Mouse (Mus musculus) liver, adult 2 months (tissue): ENCODE measurements at regions not wholly inside any gene's neighbourhood (a gene's known extent, or its start where the extent isn't known, plus 50 kb on each side); places are given as distances from the start of the nearest gene placed in this dataset.
"Not testable (repeated sequence)": the region's sequence is repeated elsewhere in the genome, so short reads cannot be mapped to it uniquely, and the experiment has no call there.

ENCODE experiments used
- DNase-seq: peaks from one replicate; pipeline ENCODE4 v3.0.0-alpha.2; 2011; ENCODE audit warnings: low read depth, low spot score; ENCODE audit errors: extremely low read depth
- H3K27ac ChIP-seq: fragments of 200-500 bp; replicated peaks from 2 replicates; pipeline ENCODE4 v1.5.1; 2012; ENCODE audit warnings: low read depth, mild to moderate bottlenecking, control low read depth, inconsistent platforms, low read length; ENCODE audit not compliant: insufficient read depth
- H3K27me3 ChIP-seq: fragments of 200-500 bp; 2 replicates; pipeline ENCODE4 v1.6.1; 2012; ENCODE audit warnings: mild to moderate bottlenecking, moderate library complexity, low read length, inconsistent platforms; ENCODE audit not compliant: control insufficient read depth, insufficient read depth
- H3K36me3 ChIP-seq: fragments of 200-500 bp; 2 replicates; pipeline ENCODE4 v1.6.1; 2012; ENCODE audit warnings: low read length, inconsistent platforms; ENCODE audit not compliant: control insufficient read depth, insufficient read depth
- H3K4me1 ChIP-seq: fragments of 200-500 bp; 2 replicates; pipeline ENCODE4 v1.6.1; 2011; ENCODE audit warnings: low read length; ENCODE audit not compliant: control insufficient read depth, insufficient read depth
- H3K4me3 ChIP-seq: fragments of 200-500 bp; 2 replicates; pipeline ENCODE4 v1.5.1; 2011; ENCODE audit warnings: low read depth, mild to moderate bottlenecking, control low read depth, low read length, moderate library complexity; ENCODE audit not compliant: insufficient read depth
- H3K79me2 ChIP-seq: fragments of 200-500 bp; 2 replicates; pipeline ENCODE4 v1.6.1; 2012; ENCODE audit warnings: inconsistent platforms, mild to moderate bottlenecking, low read length, moderate library complexity; ENCODE audit not compliant: control insufficient read depth, insufficient read depth
- H3K9ac ChIP-seq: fragments of 200-500 bp; 2 replicates; pipeline ENCODE4 v1.6.1; 2012; ENCODE audit warnings: low read depth, mild to moderate bottlenecking, control low read depth, inconsistent platforms, low read length
- CTCF ChIP-seq: fragments of 200-500 bp; IDR thresholded peaks from 2 replicates; pipeline ENCODE4 v1.5.1; 2011; ENCODE audit warnings: low read depth, low read length, control low read depth
- POLR2A ChIP-seq: fragments of 200-500 bp; IDR thresholded peaks from 2 replicates; pipeline ENCODE4 v1.6.1; 2011; ENCODE audit warnings: low read length, control low read depth; ENCODE audit not compliant: insufficient read depth; ENCODE audit errors: extremely low read depth
- WGBS: fragments of 180-500 bp; shearing (Covaris S2); methylation state at CpG from one replicate; pipeline ENCODE4 v1.1.7; 2018; 5-methylcytosine and 5-hydroxymethylcytosine counted together

GRCm38 (mm10) chr14:14478159-14478558 is 77.1 kb downstream of the Olfr721-ps1 start:
- H3K27ac ChIP-seq, H3K79me2 ChIP-seq, H3K27me3 ChIP-seq, DNase-seq, H3K4me1 ChIP-seq, H3K9ac ChIP-seq, H3K4me3 ChIP-seq, H3K36me3 ChIP-seq: not testable (repeated sequence)
- WGBS = 72% methylated on average over 2 of the region's 2 CpGs

- H3K4me3 ChIP-seq = no peak overlapping the region
- WGBS = 9% methylated on average over 1 of the region's 1 CpGs
- no peak for TF ChIP-seq POLR2A
- peak; percentile 37 for TF ChIP-seq CTCF
- DNase-seq = peak; percentile 11
- no peak overlapping the region for H3K9ac ChIP-seq
- H3K27me3 ChIP-seq = no peaks in the 10 kb centered on the region
- no peak overlapping the region for H3K27ac ChIP-seq
- no peaks in the 10 kb centered on the region for H3K4me1 ChIP-seq
- H3K36me3 ChIP-seq = no peaks in the 10 kb centered on the region
- no peaks in the 10 kb centered on the region for H3K79me2 ChIP-seq
Observed at GRCm38 (mm10) chr14:14481840-14482239, 80.7 kb downstream of the Olfr721-ps1 start.

GRCm38 (mm10) chr14:14486356-14486755 is 85.3 kb downstream of the Olfr721-ps1 start:
- 94% methylated on average over 1 of the region's 1 CpGs for WGBS

GRCm38 (mm10) chr14:14490501-14490900 is 89.4 kb downstream of the Olfr721-ps1 start:
- Histone ChIP-seq H3K4me3 (no peak overlapping the region), H3K79me2 (no peaks in the 10 kb centered on the region), H3K27me3 (no peaks in the 10 kb centered on the region), H3K4me1 (no peaks in the 10 kb centered on the region), H3K36me3 (no peaks in the 10 kb centered on the region), H3K9ac (no peak overlapping the region), H3K27ac (no peak overlapping the region)
- no peak for DNase-seq
- TF ChIP-seq POLR2A (no peak), CTCF (no peak)

More at GRCm38 (mm10) chr14:14486356-14486755, 85.3 kb downstream of the Olfr721-ps1 start:
- Histone ChIP-seq H3K9ac (no peak overlapping the region), H3K27me3 (no peaks in the 10 kb centered on the region), H3K4me1 (no peaks in the 10 kb centered on the region), H3K27ac (no peak overlapping the region), H3K79me2 (no peaks in the 10 kb centered on the region), H3K36me3 (no peaks in the 10 kb centered on the region), H3K4me3 (no peak overlapping the region)
- DNase-seq = no peak
- TF ChIP-seq CTCF (no peak), POLR2A (no peak)

- Histone ChIP-seq H3K79me2 (no peaks in the 10 kb centered on the region), H3K27ac (no peak overlapping the region), H3K27me3 (no peaks in the 10 kb centered on the region), H3K36me3 (no peaks in the 10 kb centered on the region), H3K9ac (no peak overlapping the region), H3K4me1 (no peaks in the 10 kb centered on the region), H3K4me3 (no peak overlapping the region)
- TF ChIP-seq CTCF (no peak), POLR2A (no peak)
- DNase-seq = no peak
Observed at GRCm38 (mm10) chr14:14492041-14492440, 90.9 kb downstream of the Olfr721-ps1 start.

- H3K9ac ChIP-seq = no peak overlapping the region
- H3K4me3 ChIP-seq = no peak overlapping the region
- no peaks in the 10 kb centered on the region for H3K79me2 ChIP-seq
- H3K4me1 ChIP-seq = no peaks in the 10 kb centered on the region
- 39% methylated on average over 4 of the region's 4 CpGs for WGBS
- TF ChIP-seq POLR2A = no peak
- TF ChIP-seq CTCF = no peak
- no peaks in the 10 kb centered on the region for H3K27me3 ChIP-seq
- H3K36me3 ChIP-seq = no peaks in the 10 kb centered on the region
- no peak overlapping the region for H3K27ac ChIP-seq
- DNase-seq = no peak
Observed at GRCm38 (mm10) chr14:14511927-14512326, 110.8 kb downstream of the Olfr721-ps1 start.
